Mouse (Mus musculus) neural tube, embryonic 12.5 days (tissue): ENCODE results near the gene S1pr2. TPM values are rescaled to one million over a fixed set of nuclear protein-coding genes. Genes with fewer than 3 reads are reported as not detected.

Experiments used
- ATAC-seq: fragments of 200-750 bp; cut with Nextera tagmentation; 2 replicates; pipeline ENCODE4 v1.8.0; 2017; ENCODE audit warnings: low read depth, mild to moderate bottlenecking, moderate TSS enrichment, moderate library complexity; ENCODE audit not compliant: low FRiP score
- H3K27ac ChIP-seq: fragments of 300-500 bp; sonication (generic); 2 replicates; pipeline ENCODE4 v1.5.1; 2016
- H3K27me3 ChIP-seq: fragments of 300-500 bp; sonication (generic); replicated peaks from 2 replicates; pipeline ENCODE4 v1.6.1; 2016; ENCODE audit warnings: mild to moderate bottlenecking
- H3K36me3 ChIP-seq: fragments of 300-500 bp; sonication (generic); 2 replicates; pipeline ENCODE4 v1.6.1; 2016; ENCODE audit warnings: mild to moderate bottlenecking
- H3K4me1 ChIP-seq: fragments of 300-500 bp; sonication (generic); 2 replicates; pipeline ENCODE4 v1.6.1; 2016
- H3K4me2 ChIP-seq: fragments of 300-500 bp; sonication (generic); replicated peaks from 2 replicates; pipeline ENCODE4 v1.6.1; 2016; ENCODE audit warnings: mild to moderate bottlenecking
- H3K4me3 ChIP-seq: fragments of 300-500 bp; sonication (generic); 2 replicates; pipeline ENCODE4 v1.5.1; 2016
- H3K9ac ChIP-seq: fragments of 300-500 bp; sonication (generic); 2 replicates; pipeline ENCODE4 v1.6.1; 2016; ENCODE audit warnings: mild to moderate bottlenecking
- H3K9me3 ChIP-seq: fragments of 300-500 bp; sonication (generic); 2 replicates; pipeline ENCODE4 v1.6.1; 2016; ENCODE audit warnings: mild to moderate bottlenecking
- WGBS: fragments of 180-500 bp; shearing (Covaris S2); methylation state at CpG from one replicate; pipeline ENCODE4 v1.1.7; 2016; 5-methylcytosine and 5-hydroxymethylcytosine counted together
- polyA plus RNA-seq: library from polyadenylated mRNA; unstranded; fragments of >200 nt; fragmentation: Nextera tagmentation; extraction: Ambion mirVana; gene quantifications from 2 replicates; pipeline ENCODE4 v1.2.1, GENCODE M21; 2016

S1pr2 gene
- polyA plus RNA-seq, 1 experiment from 2014 or later = 17.7 TPM

DNA sequence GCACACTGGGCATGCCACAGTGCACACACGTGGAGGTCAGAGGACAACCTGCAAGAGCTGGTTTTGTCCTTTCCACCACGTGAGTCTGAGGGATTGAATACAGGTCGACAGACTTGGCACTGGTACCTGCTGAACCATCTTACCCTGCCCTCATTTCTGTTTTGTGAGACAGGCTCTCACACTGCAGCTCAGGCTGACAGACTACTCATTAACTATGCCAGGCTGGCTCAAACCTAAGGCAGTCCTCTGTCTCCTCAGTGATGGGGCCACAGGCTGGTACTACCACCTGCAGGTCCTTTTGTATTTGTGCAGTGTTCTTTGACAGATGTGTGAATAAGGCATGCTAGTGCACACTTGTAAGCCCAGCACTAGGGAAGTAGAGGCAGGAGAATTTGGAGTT is 18.5 kb upstream of the S1pr2 start:
- Histone ChIP-seq H3K36me3 (no peaks in the 10 kb centered on the region), H3K9me3 (no peaks in the 10 kb centered on the region), H3K9ac (no peak overlapping the region), H3K4me2 (no peak overlapping the region), H3K27me3 (no peaks in the 10 kb centered on the region), H3K27ac (no peak overlapping the region), H3K4me3 (no peak overlapping the region), H3K4me1 (no peaks in the 10 kb centered on the region)
- ATAC-seq = no peak
- WGBS = 76% methylated on average over 3 of the region's 3 CpGs

DNA sequence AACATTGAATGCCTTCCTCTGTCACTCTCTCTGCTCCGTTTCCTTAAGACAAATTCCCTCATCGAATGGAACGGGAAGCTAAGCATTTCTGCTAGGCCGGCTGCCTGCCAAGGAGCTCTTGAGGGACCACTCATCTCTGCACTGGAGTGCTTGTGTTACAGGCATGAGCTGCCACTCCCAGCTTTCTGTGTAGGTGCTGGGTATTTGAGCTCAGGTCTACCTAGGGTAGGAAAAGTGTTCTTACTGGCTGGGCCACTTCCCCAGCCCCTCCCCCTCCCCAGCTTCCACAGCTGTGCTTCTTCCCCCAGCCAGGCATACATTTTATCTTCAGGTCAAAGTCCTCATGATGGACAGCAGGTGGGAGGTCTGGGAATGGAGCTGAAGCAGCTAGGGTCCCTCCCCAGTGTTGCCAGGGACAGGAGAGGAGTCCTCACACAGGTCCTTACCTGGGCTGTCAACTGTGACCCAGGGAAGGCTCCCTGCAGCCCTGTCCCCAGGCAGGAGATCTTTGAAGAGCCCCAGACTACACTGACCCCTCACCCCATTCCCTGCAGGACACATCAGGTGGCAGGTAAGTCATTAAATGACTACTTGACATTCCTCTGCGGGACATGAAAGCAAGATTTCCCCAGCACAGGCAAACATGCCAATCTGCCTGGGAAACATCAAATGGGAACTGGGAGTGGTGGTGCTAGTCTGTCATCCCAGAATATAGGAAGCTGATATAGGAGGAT is 16.8 kb upstream of the S1pr2 start:
- no peak for ATAC-seq

DNA sequence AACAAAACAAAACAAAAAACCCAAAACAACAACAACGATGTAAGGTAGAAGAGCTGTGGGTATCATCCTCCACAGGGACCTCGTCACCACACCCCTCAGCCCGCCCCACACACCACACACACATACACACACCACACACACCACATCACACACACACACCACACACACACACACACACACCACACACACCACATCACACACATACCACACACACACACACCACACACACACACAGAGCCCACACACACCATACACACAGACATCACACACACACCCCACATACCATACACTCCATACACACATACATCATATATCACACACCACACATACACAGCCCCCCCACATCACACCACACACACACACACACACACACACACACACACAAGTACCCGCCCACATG is 15.0 kb upstream of the S1pr2 start:
- 91% methylated on average over 4 of the region's 4 CpGs for WGBS
- Histone ChIP-seq H3K4me3 (no peak overlapping the region), H3K9ac (no peak overlapping the region), H3K4me1 (no peaks in the 10 kb centered on the region), H3K27ac (no peak overlapping the region), H3K27me3 (no peaks in the 10 kb centered on the region), H3K9me3 (no peaks in the 10 kb centered on the region), H3K4me2 (no peak overlapping the region), H3K36me3 (no peaks in the 10 kb centered on the region)
- ATAC-seq = no peak

More for the DNA sequence above, 16.8 kb upstream of the S1pr2 start:
- Histone ChIP-seq H3K27me3 (no peaks in the 10 kb centered on the region), H3K4me2 (no peak overlapping the region), H3K4me1 (no peaks in the 10 kb centered on the region), H3K4me3 (no peak overlapping the region), H3K9me3 (no peaks in the 10 kb centered on the region), H3K27ac (no peak overlapping the region), H3K36me3 (no peaks in the 10 kb centered on the region), H3K9ac (no peak overlapping the region)
- WGBS = 65% methylated on average over 5 of the region's 5 CpGs

DNA sequence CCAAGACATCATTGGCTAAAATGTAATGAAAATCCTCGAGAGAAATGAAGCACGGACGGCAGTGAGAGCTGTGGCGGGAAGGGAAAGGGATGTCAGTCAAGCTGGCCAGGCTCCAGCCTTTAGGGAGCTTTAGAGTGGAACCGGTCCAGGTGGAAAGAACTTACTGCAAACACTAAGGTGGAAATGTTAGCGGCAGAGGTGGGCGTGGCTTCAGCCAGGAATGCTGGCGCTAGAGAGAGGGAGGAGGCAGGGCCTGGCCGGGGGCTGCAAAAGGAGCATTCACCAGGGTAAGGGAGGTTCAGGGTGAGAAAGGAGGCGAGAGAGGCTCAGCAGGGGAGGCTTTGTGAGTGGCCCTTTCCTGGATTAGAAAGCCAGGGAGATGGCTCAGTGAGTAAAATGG is 14.3 kb upstream of the S1pr2 start:
- Histone ChIP-seq H3K4me2 (peak overlapping the region; percentile 16; the same call in 1 of the 2 replicates), H3K36me3 (no peaks in the 10 kb centered on the region), H3K4me3 (no peak overlapping the region), H3K27ac (no peak overlapping the region), H3K9ac (no peak overlapping the region), H3K27me3 (no peaks in the 10 kb centered on the region), H3K4me1 (no peaks in the 10 kb centered on the region), H3K9me3 (no peaks in the 10 kb centered on the region)
- 5% methylated on average over 10 of the region's 10 CpGs for WGBS
- ATAC-seq = no peak

DNA sequence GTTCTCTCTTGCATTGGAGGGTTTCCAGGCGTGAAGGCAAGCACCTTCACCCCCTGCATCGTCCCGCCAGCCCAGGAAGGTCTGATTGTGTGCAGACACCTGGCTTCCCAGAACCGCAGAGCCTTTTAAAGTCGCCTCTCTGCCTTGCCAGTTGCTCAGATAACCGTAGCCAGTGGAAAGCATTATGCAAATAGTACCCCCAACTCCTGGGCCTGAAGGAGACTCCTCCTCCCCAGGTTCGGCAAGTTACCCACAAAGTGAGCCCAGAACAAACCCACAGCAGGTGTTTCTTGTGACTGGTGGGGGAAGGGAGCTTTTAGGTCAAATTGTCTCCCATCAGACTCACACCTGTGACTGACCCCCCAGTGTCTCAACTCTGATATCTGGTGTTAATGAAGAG is 11.4 kb upstream of the S1pr2 start:
- H3K27me3 ChIP-seq = no peaks in the 10 kb centered on the region
- H3K4me3 ChIP-seq = no peak overlapping the region
- no peak for ATAC-seq
- no peak overlapping the region for H3K4me2 ChIP-seq
- H3K27ac ChIP-seq = no peak overlapping the region
- 30% methylated on average over 7 of the region's 7 CpGs for WGBS
- no peaks in the 10 kb centered on the region for H3K9me3 ChIP-seq
- H3K36me3 ChIP-seq = no peaks in the 10 kb centered on the region
- H3K4me1 ChIP-seq = 0 out of 2 replicates have a peak, but pooled peaks cover 3% of the 10 kb centered on the region
- H3K9ac ChIP-seq = no peak overlapping the region

DNA sequence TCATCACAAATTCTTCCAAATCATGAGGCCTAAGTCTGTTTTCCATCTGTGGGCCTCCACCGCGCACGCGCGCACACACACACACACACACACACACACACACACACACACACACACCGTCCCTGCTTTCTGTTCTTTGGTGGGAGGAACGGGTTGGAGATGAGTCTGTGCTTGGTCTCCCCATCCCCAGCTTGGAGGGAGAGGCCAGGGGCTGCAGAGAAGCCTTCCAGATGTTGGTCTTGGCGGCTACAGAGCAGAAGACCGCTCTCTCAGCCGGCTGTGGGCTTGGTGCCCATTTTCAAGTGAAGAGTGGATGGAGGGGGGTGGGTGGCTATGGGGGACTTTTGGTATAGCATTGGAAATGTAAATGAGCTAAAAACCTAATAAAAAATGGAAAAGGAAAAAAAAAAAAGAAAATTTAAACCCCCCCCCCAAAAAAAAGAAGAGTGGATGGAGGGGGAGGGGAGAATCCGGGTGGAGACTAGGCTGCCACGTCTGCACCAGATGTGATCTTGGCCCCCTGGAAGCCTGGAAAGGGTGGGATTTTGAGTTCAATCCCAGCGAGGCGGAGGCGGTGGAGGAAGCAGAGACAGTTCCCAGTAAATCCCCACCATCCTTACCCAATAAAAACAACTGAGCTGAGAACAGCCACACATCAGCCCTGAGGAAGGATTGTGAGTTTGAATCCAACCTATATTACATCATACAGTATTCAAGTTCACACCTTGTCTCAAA is 10.5 kb upstream of the S1pr2 start:
- Histone ChIP-seq H3K36me3 (no peaks in the 10 kb centered on the region), H3K27ac (no peak overlapping the region), H3K27me3 (no peaks in the 10 kb centered on the region), H3K4me3 (no peak overlapping the region), H3K4me2 (no peak overlapping the region), H3K4me1 (0 out of 2 replicates have a peak, but pooled peaks cover 3% of the 10 kb centered on the region), H3K9ac (no peak overlapping the region), H3K9me3 (no peaks in the 10 kb centered on the region)
- WGBS = 65% methylated on average over 15 of the region's 15 CpGs
- ATAC-seq = no peak

DNA sequence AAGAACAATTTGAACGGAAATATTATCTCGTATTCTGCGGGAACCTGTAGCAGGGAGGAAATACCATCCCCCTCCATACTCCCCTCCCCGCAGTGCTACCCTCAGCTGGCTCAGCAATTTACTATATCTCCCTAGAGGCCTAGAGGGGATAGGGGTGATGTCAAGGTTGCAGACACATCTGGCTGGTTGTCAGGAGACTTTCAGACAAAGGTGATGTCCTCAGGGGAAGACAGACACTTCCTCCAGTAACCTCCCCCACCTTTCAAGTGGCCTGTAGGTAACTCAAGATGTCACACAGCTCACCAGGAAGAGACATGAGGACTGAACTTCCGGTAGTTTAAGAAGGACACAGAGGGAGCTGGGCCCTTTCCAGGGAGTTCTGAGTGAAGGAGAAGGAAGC is 6.6 kb upstream of the S1pr2 start:
- Histone ChIP-seq H3K27ac (no peak overlapping the region), H3K4me2 (no peak overlapping the region), H3K4me3 (no peak overlapping the region), H3K4me1 (0 out of 2 replicates have a peak, but pooled peaks cover 3% of the 10 kb centered on the region), H3K27me3 (no peaks in the 10 kb centered on the region), H3K9ac (no peak overlapping the region), H3K36me3 (no peaks in the 10 kb centered on the region), H3K9me3 (no peaks in the 10 kb centered on the region)
- WGBS = 77% methylated on average over 5 of the region's 5 CpGs
- ATAC-seq = no peak

DNA sequence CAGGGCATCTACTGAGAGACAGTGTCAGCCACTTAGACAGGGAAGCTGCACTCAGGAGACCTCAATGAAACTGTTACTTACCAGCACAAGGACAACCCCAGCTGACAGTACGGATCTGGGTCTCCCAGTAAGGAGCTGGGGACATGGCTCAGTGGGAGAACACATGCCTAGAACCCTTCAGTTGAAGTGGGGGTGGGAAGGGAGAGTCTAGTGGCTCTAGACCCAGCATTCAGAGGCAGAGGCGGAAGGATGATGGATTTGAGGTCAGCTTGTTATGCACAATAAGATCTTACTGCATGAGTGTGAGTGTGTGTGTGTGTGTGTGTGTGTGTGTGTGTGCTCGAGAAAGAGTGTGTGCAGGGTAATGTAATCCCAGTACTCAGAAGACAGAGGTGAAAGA is 5.6 kb upstream of the S1pr2 start:
- H3K4me1 ChIP-seq = 0 out of 2 replicates have a peak, but pooled peaks cover 3% of the 10 kb centered on the region
- no peaks in the 10 kb centered on the region for H3K9me3 ChIP-seq
- no peak for ATAC-seq
- 70% methylated on average over 3 of the region's 3 CpGs for WGBS
- no peak overlapping the region for H3K27ac ChIP-seq
- H3K9ac ChIP-seq = no peak overlapping the region
- H3K27me3 ChIP-seq = no peaks in the 10 kb centered on the region
- H3K36me3 ChIP-seq = no peaks in the 10 kb centered on the region
- no peak overlapping the region for H3K4me2 ChIP-seq
- H3K4me3 ChIP-seq = no peak overlapping the region

DNA sequence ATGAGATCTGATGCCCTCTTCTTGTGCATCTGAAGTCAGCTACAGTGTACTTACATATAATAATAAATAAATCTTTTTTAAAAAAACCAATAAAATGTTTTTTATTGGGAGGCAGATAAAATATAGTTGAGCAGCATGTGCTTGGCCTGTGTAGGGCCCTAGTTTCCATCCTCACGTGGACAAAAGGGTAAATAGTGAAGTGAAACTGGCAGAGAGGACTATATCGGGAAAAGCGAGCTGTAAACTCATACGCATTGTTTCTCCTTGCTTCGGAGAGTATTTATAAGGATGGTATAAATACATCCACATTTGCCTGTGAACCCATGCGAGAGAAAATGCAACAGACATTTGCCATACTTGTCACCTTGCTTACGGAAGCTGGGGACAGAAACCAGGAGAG is 3.2 kb upstream of the S1pr2 start:
- no peak for ATAC-seq
- H3K9me3 ChIP-seq = no peaks in the 10 kb centered on the region
- H3K4me2 ChIP-seq = no peak overlapping the region
- no peaks in the 10 kb centered on the region for H3K36me3 ChIP-seq
- 89% methylated on average over 7 of the region's 7 CpGs for WGBS
- H3K27me3 ChIP-seq = 0 out of 2 replicates have a peak, but pooled peaks cover 1% of the 10 kb centered on the region
- H3K4me3 ChIP-seq = no peak overlapping the region
- H3K4me1 ChIP-seq = peaks cover 14% of the 10 kb centered on the region; the same call in 1 of the 2 replicates
- H3K9ac ChIP-seq = no peak overlapping the region
- no peak overlapping the region for H3K27ac ChIP-seq

DNA sequence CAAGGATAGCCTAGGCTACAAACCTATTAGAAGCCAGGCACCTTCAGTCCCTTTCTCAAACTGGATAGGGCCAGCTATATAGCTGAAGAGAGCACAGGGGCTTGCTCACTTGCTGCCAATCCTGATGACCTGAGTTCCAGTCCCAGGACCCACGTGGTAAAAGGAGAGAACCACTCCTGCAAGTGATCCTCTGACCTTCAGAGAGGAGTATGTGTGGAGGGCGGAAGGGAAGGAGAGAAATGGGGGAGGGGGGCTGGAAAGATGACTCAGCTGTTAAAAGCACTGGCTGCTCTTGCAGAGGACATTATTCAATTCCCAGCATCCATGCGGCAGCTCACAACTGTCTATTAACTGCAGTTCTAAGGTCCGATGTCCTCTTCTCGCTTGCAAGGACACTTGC is 2.6 kb upstream of the S1pr2 start:
- Histone ChIP-seq H3K27ac (no peak overlapping the region), H3K27me3 (peaks cover 5% of the 10 kb centered on the region; the same call in 1 of the 2 replicates), H3K36me3 (no peaks in the 10 kb centered on the region), H3K9ac (no peak overlapping the region), H3K9me3 (no peaks in the 10 kb centered on the region), H3K4me3 (no peak overlapping the region), H3K4me2 (no peak overlapping the region), H3K4me1 (peaks cover 16% of the 10 kb centered on the region; the same call in 1 of the 2 replicates)
- ATAC-seq = no peak
- 67% methylated on average over 5 of the region's 5 CpGs for WGBS

DNA sequence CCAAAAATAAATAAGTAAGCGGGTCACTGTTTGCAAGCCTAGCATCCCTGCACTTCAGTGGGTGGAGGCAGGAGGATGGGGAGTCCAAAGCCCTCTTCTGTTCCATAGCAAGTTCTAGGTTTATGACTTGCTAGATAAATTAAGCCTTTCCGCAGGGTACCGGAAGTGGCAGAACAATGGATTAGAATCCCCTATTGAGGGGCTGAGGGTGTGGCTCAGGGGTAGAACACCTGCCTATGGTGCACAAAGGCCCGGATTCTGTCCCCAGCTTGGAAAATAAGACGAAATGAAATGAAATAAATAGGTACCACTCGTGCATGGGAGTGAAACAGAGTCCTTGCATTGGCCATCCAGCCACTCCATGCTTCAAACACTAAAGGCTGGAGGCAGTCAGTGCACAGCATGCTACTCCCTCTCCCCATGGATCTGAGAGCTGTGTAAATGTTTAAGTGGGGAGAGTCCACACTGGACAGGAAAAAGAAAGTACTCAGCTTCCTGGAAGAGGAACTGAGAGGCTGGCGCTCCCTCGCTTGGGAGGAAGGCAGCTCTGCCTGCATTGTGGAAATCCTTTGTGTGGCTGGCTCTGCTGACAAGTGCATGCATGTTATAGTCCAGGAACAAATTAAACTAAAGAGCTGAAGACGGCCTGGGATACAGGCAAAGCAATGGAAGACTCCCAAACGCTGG is 2.0 kb upstream of the S1pr2 start:
- H3K4me3 ChIP-seq = no peak overlapping the region
- H3K4me1 ChIP-seq = peaks cover 16% of the 10 kb centered on the region; the same call in 1 of the 2 replicates
- H3K36me3 ChIP-seq = no peaks in the 10 kb centered on the region
- H3K9me3 ChIP-seq = no peaks in the 10 kb centered on the region
- H3K9ac ChIP-seq = no peak overlapping the region
- H3K27me3 ChIP-seq = peaks cover 5% of the 10 kb centered on the region; the same call in 1 of the 2 replicates
- no peak overlapping the region for H3K27ac ChIP-seq
- 62% methylated on average over 10 of the region's 10 CpGs for WGBS
- H3K4me2 ChIP-seq = no peak overlapping the region
- ATAC-seq = no peak
